Mouse (Mus musculus) cerebral cortex, adult 2 months (tissue): ENCODE results near the gene Olfr30.

ENCODE experiments used
- WGBS: fragments of 180-500 bp; shearing (Covaris S2); methylation state at CpG from one replicate; pipeline ENCODE4 v1.1.7; 2018; 5-methylcytosine and 5-hydroxymethylcytosine counted together

The Olfr30 gene

GRCm38 (mm10) chr11:58462170-58462569 lies at the start of gene Olfr30:
Gene Olfr30 (minus strand): TSS chr11:58462270.

GRCm38 (mm10) chr11:58509058-58509457 lies 47.0 kb upstream of the Olfr30 start:
- 83% methylated on average over 19 of the region's 19 CpGs for WGBS

GRCm38 (mm10) chr11:58502472-58502871 lies 40.4 kb upstream of the Olfr30 start, which contains the start of gene Olfr331:
Gene Olfr331 (minus strand): TSS chr11:58502572.

GRCm38 (mm10) chr11:58499290-58499689 lies 37.2 kb upstream of the Olfr30 start:
- 24% methylated on average over 3 of the region's 3 CpGs for WGBS

GRCm38 (mm10) chr11:58498761-58499160 lies 36.7 kb upstream of the Olfr30 start:
- 79% methylated on average over 9 of the region's 9 CpGs for WGBS

GRCm38 (mm10) chr11:58492455-58492854 lies 30.4 kb upstream of the Olfr30 start, which contains the start of gene Olfr332:
Gene Olfr332 (minus strand): TSS chr11:58492555.
- WGBS: 65% methylated on average over 2 of the region's 2 CpGs

GRCm38 (mm10) chr11:58453592-58453991 lies 8.5 kb downstream of the Olfr30 start:
- 80% methylated on average over 4 of the region's 4 CpGs for WGBS

GRCm38 (mm10) chr11:58452759-58453158 lies 9.3 kb downstream of the Olfr30 start, which contains the start of gene Lypd9:
Gene Lypd9 (minus strand): TSS chr11:58452923.
- WGBS: 97% methylated on average over 9 of the region's 9 CpGs

- 57% methylated on average over 5 of the region's 5 CpGs for whole genome bisulfite sequencing
Observed at GRCm38 (mm10) chr11:58437866-58438265, 24.2 kb downstream of the Olfr30 start.

- 82% methylated on average over 3 of the region's 3 CpGs for WGBS
Observed at GRCm38 (mm10) chr11:58432259-58432658, 29.8 kb downstream of the Olfr30 start, which contains the start of gene Gm12253. Gene Gm12253 (plus strand): TSS chr11:58432559.

GRCm38 (mm10) chr11:58420815-58421214 lies 41.3 kb downstream of the Olfr30 start, which contains the start of gene 1810065E05Rik:
Gene 1810065E05Rik (plus strand): TSS chr11:58421111.
- 48% methylated on average over 1 of the region's 1 CpGs for WGBS

- 68% methylated on average over 3 of the region's 3 CpGs for WGBS
Observed at GRCm38 (mm10) chr11:58418336-58418735, 43.7 kb downstream of the Olfr30 start.

- WGBS: 46% methylated on average over 3 of the region's 3 CpGs
Observed at GRCm38 (mm10) chr11:58408066-58408465, 54.0 kb downstream of the Olfr30 start.
